In genomic region chr8:121480411-121481031, GRCm38 (mm10) we compare ENCODE assay signal across 11 mouse cellular contexts.
DNase-seq lines count a peak whose midpoint lies in the region; ATAC-seq and TF ChIP-seq lines count a peak whose summit lies in the region.
"Had no signal": no experiment of that assay in that cellular context is flagged by ENCODE, and none has a peak within 500 bp of the region (broad histone marks: within the 10 kb centered on the region; RNA-seq: fewer than 3 reads in every experiment).

No protein-coding gene starts in this region.

- no peak for TF ChIP-seq CTCF in stomach, postnatal 0 days (IDR thresholded peaks at IDR 0.05; ENCODE audit: low read depth)

- 67% methylated on average over 26 of the region's 26 CpGs for WGBS in forebrain, embryonic 10.5 days
- WGBS in forebrain, embryonic 11.5 days = 55% methylated on average over 26 of the region's 26 CpGs
- 38% methylated on average over 26 of the region's 26 CpGs for WGBS in stomach, embryonic 15.5 days
- WGBS in stomach, postnatal 0 days = 23% methylated on average over 26 of the region's 26 CpGs
- WGBS in midbrain, embryonic 10.5 days = 55% methylated on average over 26 of the region's 26 CpGs
- 61% methylated on average over 26 of the region's 26 CpGs for WGBS in kidney, embryonic 14.5 days

- no peak overlapping the region for H3K4me2 ChIP-seq in forebrain, embryonic 11.5 days (ENCODE audit: low read depth, low read length, severe bottlenecking)
- H3K4me2 ChIP-seq in stomach, embryonic 15.5 days = peak overlapping the region; percentile 2; the same call in 1 of the 2 replicates
- no peak overlapping the region; the same call in 1 of the 2 replicates for H3K4me2 ChIP-seq in stomach, postnatal 0 days (replicated peaks; ENCODE audit: low read depth)
- H3K4me2 ChIP-seq in kidney, embryonic 14.5 days (replicated peaks; ENCODE audit: low read depth, low read length) = no peak overlapping the region

- H3K36me3 ChIP-seq in forebrain, embryonic 10.5 days (replicated peaks) = no peaks in the 10 kb centered on the region
- H3K36me3 ChIP-seq in forebrain, embryonic 11.5 days (ENCODE audit: control insufficient read depth, insufficient read depth, low read length) = no peaks in the 10 kb centered on the region
- no peaks in the 10 kb centered on the region for H3K36me3 ChIP-seq in stomach, embryonic 15.5 days
- no peaks in the 10 kb centered on the region for H3K36me3 ChIP-seq in stomach, postnatal 0 days (ENCODE audit: control insufficient read depth, insufficient read depth, low read length)
- H3K36me3 ChIP-seq in midbrain, embryonic 10.5 days = no peaks in the 10 kb centered on the region
- H3K36me3 ChIP-seq in kidney, embryonic 14.5 days (ENCODE audit: control insufficient read depth, insufficient read depth, low read length) = no peaks in the 10 kb centered on the region

- no peak for ATAC-seq in forebrain, embryonic 11.5 days (replicated peaks; ENCODE audit: low FRiP score)
- no peak; the same call in 1 of the 2 replicates for ATAC-seq in stomach, embryonic 15.5 days (ENCODE audit: insufficient read depth, low FRiP score, low read depth)
- ATAC-seq in stomach, postnatal 0 days (ENCODE audit: low FRiP score, low TSS enrichment) = no peak; the same call in 1 of the 2 replicates
- ATAC-seq in frontal cortex, adult (ENCODE audit: low TSS enrichment) = no peak
- ATAC-seq in kidney, embryonic 14.5 days (ENCODE audit: low FRiP score, low TSS enrichment) = no peak

- no peak for DNase-seq in forebrain, embryonic 10.5 days (ENCODE audit: extremely low spot score, low spot score)
- DNase-seq in forebrain, embryonic 11.5 days (ENCODE audit: low spot score) = no peak
- no peak for DNase-seq in stomach, postnatal 0 days (ENCODE audit: low spot score)
- DNase-seq in midbrain, embryonic 10.5 days (ENCODE audit: low spot score) = peak; percentile 37
- no peak for DNase-seq in right cerebral cortex, adult 2 months (ENCODE audit: low spot score in 2 of 2)
- DNase-seq: cerebellum, adult 18-20 months; heart, adult 2 months; lung, adult 2 months had no signal

- TF ChIP-seq EP300 in stomach, postnatal 0 days (optimal IDR thresholded peaks at IDR 0.05) = no peak

- H3K27ac ChIP-seq in forebrain, embryonic 10.5 days = 0 out of 2 replicates have a peak overlapping the region, but pooled peaks have one; percentile 36
- H3K27ac ChIP-seq in forebrain, embryonic 11.5 days (ENCODE audit: low read depth, low read length) = no peak overlapping the region
- H3K27ac ChIP-seq in stomach, embryonic 15.5 days = no peak overlapping the region
- no peak overlapping the region for H3K27ac ChIP-seq in stomach, postnatal 0 days (replicated peaks)
- H3K27ac ChIP-seq in midbrain, embryonic 10.5 days (replicated peaks) = peak overlapping the region; percentile 57; the same call in 1 of the 2 replicates
- H3K27ac ChIP-seq in kidney, embryonic 14.5 days (ENCODE audit: low read depth, low read length) = no peak overlapping the region
- H3K27ac ChIP-seq: heart, adult 2 months had no signal

- H3K27me3 ChIP-seq in forebrain, embryonic 10.5 days (ENCODE audit: poor library complexity, severe bottlenecking) = peaks cover 37% of the 10 kb centered on the region
- H3K27me3 ChIP-seq in forebrain, embryonic 11.5 days (ENCODE audit: control insufficient read depth, insufficient read depth, low read length) = no peaks in the 10 kb centered on the region
- no peaks in the 10 kb centered on the region for H3K27me3 ChIP-seq in stomach, embryonic 15.5 days (replicated peaks)
- H3K27me3 ChIP-seq in stomach, postnatal 0 days (ENCODE audit: control insufficient read depth, insufficient read depth, low read length) = no peaks in the 10 kb centered on the region
- H3K27me3 ChIP-seq in midbrain, embryonic 10.5 days (ENCODE audit: low read depth, poor library complexity, severe bottlenecking) = peaks cover 43% of the 10 kb centered on the region
- no peaks in the 10 kb centered on the region for H3K27me3 ChIP-seq in kidney, embryonic 14.5 days (ENCODE audit: control insufficient read depth, insufficient read depth, low read length)

- peaks cover 50% of the 10 kb centered on the region for H3K4me1 ChIP-seq in forebrain, embryonic 10.5 days
- 0 out of 2 replicates have a peak, but pooled peaks cover 3% of the 10 kb centered on the region for H3K4me1 ChIP-seq in forebrain, embryonic 11.5 days (replicated peaks; ENCODE audit: control insufficient read depth, insufficient read depth, low read length)
- peaks cover 6% of the 10 kb centered on the region; the same call in 1 of the 2 replicates for H3K4me1 ChIP-seq in stomach, embryonic 15.5 days
- peaks cover 8% of the 10 kb centered on the region; the same call in 1 of the 2 replicates for H3K4me1 ChIP-seq in stomach, postnatal 0 days (replicated peaks; ENCODE audit: control insufficient read depth, insufficient read depth)
- H3K4me1 ChIP-seq in midbrain, embryonic 10.5 days = peaks cover 37% of the 10 kb centered on the region
- peaks cover 40% of the 10 kb centered on the region for H3K4me1 ChIP-seq in kidney, embryonic 14.5 days (ENCODE audit: control insufficient read depth, insufficient read depth, low read length)

- no peak overlapping the region for H3K4me3 ChIP-seq in forebrain, embryonic 10.5 days
- H3K4me3 ChIP-seq in forebrain, embryonic 11.5 days (ENCODE audit: low read depth, low read length) = no peak overlapping the region
- H3K4me3 ChIP-seq in stomach, embryonic 15.5 days (replicated peaks) = no peak overlapping the region
- no peak overlapping the region for H3K4me3 ChIP-seq in stomach, postnatal 0 days (ENCODE audit: low read depth, low read length)
- H3K4me3 ChIP-seq in midbrain, embryonic 10.5 days = no peak overlapping the region
- H3K4me3 ChIP-seq in kidney, embryonic 14.5 days (ENCODE audit: low read length) = no peak overlapping the region
- H3K4me3 ChIP-seq: heart, adult 2 months had no signal

- no peak overlapping the region for H3K9ac ChIP-seq in forebrain, embryonic 11.5 days (ENCODE audit: low read length)
- H3K9ac ChIP-seq in stomach, embryonic 15.5 days = no peak overlapping the region
- no peak overlapping the region for H3K9ac ChIP-seq in stomach, postnatal 0 days (ENCODE audit: low read length)
- H3K9ac ChIP-seq in kidney, embryonic 14.5 days (ENCODE audit: low read depth, low read length) = no peak overlapping the region

- H3K9me3 ChIP-seq in forebrain, embryonic 10.5 days = no peaks in the 10 kb centered on the region
- H3K9me3 ChIP-seq in forebrain, embryonic 11.5 days (ENCODE audit: control insufficient read depth, low read length) = no peaks in the 10 kb centered on the region
- H3K9me3 ChIP-seq in stomach, embryonic 15.5 days = no peaks in the 10 kb centered on the region
- H3K9me3 ChIP-seq in stomach, postnatal 0 days (ENCODE audit: control insufficient read depth, low read length) = no peaks in the 10 kb centered on the region
- H3K9me3 ChIP-seq in midbrain, embryonic 10.5 days (replicated peaks) = no peaks in the 10 kb centered on the region
- H3K9me3 ChIP-seq in kidney, embryonic 14.5 days (ENCODE audit: control insufficient read depth, low read length) = no peaks in the 10 kb centered on the region

Comparison
In these comparisons a context has a peak if more than half of its experiments do, and no peak if none do; other contexts are left out.
1. H3K27ac ChIP-seq: peak in forebrain, embryonic 10.5 days (single experiment) and midbrain, embryonic 10.5 days (single experiment); none in forebrain, embryonic 11.5 days (single experiment), stomach, embryonic 15.5 days (single experiment), stomach, postnatal 0 days (single experiment) and kidney, embryonic 14.5 days (single experiment).